Mouse (Mus musculus): Measurements from ENCODE around the gene Zfp790. TPM values are rescaled to one million over a fixed set of nuclear protein-coding genes. Genes with fewer than 3 reads are reported as not detected.

Gene Zfp790
- 10 to 100 TPM; 20.5 to 23.8 (median 21.1) TPM for total RNA-seq (2022)

DNA sequence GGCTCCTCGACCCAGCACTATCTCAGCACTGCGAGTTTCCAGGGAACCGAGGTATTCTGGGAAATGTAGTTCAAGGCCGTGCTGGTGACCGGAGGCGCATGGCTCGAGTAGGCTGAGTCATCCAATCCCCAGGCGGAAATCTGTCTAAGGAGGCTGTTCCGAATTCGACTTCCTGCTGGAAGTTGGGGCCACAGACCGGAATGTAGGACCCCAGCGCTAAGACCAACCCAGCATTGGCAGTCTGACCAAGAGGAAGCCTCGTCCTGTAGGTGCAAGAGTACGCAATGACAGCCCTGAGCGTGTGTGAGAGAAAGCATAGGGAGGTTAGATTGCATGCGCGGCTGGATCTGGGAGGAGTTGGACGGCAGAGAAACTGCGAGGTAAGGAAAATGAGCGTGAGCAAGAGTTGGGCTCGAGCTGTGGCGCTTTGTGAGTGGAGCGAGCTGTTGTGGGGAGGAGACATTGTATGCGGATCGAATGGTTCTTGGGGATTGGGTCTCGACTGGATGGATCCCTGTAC is at the start of gene Zfp790:
TSS of gene Zfp790 (plus strand) at position 205 of the 520 bp plus-strand sequence.
- DNase-seq (ENCODE audit: low spot score in 2 of 2), result peak; percentile 72 to 87

DNA sequence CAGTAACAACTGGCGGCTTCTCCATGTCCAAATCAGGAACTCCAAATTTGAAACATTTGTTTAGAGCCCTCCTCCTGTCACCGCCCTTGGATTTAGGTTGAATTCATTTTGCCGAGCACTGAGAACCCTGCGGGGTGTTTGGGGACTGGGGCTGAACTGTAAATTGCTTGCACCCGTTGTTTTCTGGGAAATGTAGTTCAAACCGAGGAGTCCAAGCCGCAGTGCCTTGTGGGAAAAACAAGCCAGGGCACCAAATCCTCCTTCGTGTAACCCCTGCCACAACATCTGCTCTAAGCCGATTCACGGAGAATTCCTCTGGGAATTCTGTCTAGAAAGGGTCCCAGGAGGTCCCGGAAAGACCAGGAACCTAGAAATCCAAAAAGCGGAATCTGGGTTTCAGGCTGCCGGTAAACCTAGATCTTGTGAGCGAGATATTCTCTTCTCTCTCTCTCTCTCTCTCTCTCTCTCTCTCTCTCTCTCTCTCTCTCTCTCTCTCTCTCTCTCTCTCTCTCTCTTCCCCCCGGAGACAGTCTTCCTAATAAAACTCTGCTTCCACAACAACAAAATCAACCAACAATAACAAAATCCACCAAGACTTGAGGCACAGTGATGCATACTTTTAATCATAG is 48.7 kb upstream of the Zfp790 start:
- peak; percentile 69 to 80 for DNase-seq (ENCODE audit: low spot score in 2 of 2)

DNA sequence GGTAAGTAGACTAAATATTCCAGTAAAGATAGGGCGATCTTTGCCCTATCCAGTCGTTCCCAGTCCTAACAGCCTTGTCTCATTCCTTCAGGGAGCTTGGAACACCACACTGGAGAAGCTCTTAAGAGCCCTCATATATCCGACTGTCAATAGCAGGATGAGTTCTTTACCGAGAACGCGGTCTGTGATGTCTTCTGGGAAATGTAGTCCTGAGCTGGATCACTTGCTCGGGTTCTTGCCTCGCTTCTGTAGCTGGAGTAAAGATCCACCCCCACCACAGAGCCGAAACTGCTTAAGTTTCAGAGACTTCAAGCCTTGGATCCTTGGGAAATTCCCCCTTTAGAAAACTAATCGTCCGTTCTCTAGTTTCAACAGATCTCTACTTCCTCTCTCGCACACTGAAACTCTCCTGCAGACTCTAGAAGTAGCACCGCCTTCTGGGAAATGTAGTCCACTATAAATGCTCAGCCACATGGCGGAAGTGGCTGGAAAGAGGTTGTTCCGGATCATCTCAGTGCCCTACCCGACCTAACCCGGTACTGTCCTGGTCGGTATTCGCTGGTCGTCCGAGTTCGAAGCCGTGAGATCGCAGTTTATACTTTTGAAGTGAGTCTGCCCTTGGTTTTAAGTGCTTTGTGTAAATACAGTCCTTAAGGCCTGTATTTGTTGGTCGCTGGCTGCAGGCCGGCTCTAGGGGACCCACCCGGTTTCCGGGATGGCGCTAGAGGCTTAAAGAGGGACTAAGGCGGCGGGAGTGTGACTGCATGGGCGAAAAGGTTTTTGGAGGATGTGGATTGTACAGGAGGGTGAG is 47.6 kb upstream of the Zfp790 start, which contains the start of gene Zfp84:
TSS of gene Zfp84 (plus strand) at position 463 of the 811 bp plus-strand sequence.
- peak; percentile 77 to 88 for DNase-seq (ENCODE audit: low spot score in 2 of 2)

DNA sequence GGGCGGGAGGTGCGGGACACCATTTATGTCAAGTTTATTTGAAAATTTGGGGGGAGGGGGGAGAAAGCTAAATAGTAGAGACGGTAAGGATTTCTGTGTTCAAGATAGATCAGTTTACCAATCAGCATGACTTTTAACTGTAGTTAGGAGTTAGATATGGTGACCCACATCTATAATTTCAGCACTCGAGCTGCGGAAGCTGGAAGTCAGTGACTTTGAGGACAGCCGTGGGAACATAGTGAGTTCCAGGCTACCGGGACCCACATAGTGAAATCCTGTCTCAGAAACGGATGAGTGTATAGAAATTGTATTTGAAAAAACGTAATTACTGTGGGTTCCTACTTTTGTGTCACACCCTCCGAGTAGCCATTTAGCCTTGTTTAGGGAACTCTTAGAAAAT is 46.9 kb upstream of the Zfp790 start:
- no peak for DNase-seq (ENCODE audit: low spot score in 2 of 2)

DNA sequence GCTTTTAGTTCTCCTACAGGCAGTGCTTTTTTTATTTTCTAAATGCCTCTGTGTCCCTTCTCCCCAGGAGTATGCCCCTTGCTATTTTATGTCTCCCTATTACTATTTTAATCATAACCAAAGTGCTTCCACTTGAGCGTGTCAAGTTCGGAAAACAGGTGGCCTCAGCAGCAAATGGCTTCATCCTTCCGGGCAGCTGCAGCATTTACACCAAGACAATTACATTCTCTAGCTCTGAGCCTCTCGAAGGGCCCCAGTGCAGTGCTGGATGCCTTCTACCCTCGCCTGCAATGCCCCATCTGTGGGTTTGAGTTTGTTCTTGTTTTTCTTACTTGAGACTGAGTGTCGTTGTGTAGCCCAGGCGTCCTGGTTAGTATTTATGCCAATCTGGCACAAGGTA is 42.4 kb upstream of the Zfp790 start:
- DNase-seq (ENCODE audit: low spot score in 2 of 2), result no peak

DNA sequence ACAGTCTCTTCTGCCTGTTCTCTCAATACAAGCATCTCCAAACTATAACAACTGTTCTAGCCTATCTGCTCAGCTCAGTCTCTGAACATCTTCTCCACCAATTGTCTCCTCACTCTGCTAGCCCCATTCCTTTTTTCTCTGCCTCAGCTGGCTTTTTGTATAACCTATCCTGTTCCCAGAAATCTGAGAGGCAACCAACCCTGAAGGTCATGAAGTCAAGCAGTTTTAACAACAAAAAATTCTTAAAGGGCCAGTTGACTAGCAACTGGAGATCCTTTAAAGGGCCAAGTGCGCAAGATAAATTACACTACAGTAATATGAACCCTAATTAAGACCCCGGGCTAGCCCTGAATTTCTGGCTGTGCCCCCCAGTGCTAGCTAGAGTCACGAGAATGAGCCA is 41.5 kb upstream of the Zfp790 start:
- DNase-seq (ENCODE audit: low spot score in 2 of 2), result no peak

DNA sequence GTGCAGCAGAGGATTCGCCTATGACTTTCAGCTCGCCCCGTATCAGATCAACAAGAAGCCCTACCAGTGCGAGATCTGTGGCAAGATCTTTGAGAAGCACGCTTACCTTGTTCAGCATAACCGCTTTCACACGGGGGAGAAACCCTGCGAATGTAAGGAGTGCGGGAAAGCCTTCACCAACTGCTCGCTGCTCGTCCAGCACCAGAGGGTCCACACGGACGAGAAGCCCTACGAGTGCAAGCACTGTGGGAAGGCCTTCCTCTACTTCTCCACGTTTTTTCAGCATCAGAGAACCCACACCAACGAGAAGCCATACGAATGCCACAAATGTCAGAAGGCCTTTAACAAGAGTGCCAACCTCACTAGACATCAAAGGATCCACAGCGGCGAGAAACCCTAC is 39.3 kb upstream of the Zfp790 start:
- no peak for DNase-seq (ENCODE audit: low spot score in 2 of 2)

DNA sequence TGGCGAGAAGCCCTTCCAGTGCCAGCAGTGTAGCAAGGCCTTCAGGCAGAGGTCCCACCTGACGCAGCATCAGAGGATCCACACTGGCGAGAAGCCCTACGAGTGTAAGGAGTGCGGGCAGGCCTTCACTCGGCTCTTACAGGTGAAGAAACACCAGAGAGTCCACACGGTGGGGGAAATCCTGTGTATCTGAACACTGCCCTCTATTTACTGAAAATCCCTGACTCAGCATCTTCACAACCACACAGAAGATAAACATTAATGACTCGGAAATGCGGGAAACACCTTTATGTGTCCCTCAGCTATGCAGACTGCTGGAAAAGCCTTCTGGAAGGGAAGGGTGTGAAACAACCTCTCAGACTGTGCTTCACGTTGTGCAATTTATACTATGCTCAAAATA is 38.5 kb upstream of the Zfp790 start:
- DNase-seq (ENCODE audit: low spot score in 2 of 2), result no peak

DNA sequence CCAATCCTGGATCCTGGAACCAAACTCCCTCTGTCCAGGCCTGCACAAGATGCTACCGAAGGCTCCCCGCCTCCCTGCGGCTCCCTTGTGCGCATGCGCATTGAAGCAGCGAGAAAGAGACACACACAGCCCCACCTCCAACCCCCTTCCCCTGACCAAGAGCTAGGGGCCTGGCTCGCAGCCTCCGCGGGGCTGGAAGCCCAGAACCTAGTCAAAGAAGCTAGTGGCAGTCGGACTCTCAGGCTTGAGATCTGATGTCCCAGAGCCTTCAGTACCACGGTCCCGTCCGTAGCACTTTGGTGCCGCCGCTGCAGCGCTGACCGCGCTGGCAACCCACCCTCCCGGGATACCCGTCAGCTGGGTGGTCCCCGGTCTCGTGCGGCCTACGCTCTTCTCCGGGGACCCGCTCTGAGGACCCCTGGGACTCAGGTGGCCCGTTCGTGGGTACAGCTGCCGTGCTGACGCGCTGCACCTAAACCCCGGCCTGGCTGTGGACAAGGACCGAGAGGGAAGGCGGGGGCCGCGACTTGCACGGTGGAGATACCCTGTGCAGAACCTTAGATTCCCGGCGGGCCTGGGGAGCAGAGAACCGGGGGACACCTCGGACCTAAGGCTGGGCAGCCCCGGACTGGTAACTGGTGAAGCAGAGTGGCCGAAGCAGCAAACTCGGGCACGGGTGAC is 31.9 kb upstream of the Zfp790 start, which contains the start of gene Zfp30:
TSS of gene Zfp30 (plus strand) at position 128 of the 681 bp plus-strand sequence.
- DNase-seq (ENCODE audit: low spot score in 2 of 2), result peak; percentile 74 to 82

DNA sequence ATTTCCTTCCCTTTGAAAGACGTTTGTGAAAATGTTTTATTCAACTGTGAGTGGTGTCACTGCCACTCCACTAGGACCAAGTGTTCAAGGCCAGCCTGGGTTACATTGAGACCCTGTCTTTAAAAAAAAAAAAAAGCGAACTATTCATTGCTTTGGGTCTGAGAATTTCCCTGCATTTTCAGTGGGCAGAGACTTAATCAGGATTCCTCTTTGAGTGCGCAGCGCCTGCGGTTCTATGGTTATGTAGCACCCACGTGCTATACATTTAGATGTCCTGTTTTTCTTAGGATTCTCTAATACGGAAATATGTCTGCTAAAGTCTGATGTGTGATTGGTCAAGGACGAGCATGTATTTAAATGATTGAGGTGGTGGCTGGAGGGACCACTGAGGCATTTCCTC is 30.9 kb upstream of the Zfp790 start:
- DNase-seq (ENCODE audit: low spot score in 2 of 2), result no peak

DNA sequence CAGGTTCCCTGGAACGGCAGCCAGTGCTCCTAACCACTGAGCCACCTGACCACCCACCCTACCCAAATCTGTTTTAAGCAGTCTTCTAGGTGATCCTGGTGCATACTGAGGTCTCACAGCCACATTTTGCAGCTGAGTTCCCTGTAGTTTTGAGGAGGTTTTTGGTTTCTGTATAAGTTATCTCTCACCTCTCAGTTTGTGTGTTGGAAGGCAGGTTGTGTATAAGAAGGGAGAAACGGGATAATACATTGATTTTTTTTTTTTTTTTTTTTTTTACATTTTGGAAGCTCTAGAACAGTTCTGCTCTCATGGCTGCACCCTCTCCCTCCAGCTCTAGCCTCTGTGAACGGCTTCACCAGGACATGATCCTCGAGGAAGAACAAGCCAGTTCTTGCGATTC is 30.0 kb upstream of the Zfp790 start:
- DNase-seq (ENCODE audit: low spot score in 2 of 2), result no peak

DNA sequence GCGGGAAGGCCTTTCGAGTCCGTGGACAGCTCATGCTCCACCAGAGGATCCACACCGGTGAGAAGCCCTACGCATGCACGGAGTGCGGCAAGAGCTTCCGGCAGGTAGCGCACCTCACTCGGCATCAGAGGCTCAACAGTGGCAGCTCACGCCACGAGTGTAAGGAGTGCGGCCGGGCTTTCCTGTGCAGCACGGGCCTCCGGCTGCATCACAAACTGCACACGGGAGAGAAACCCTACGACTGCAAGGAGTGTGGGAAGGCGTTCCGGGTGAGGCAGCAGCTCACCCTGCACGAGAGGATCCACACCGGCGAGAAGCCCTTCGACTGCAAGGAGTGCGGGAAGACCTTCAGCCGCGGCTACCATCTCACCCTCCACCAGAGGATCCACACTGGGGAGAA is 23.0 kb upstream of the Zfp790 start:
- DNase-seq (ENCODE audit: low spot score in 2 of 2), result no peak

DNA sequence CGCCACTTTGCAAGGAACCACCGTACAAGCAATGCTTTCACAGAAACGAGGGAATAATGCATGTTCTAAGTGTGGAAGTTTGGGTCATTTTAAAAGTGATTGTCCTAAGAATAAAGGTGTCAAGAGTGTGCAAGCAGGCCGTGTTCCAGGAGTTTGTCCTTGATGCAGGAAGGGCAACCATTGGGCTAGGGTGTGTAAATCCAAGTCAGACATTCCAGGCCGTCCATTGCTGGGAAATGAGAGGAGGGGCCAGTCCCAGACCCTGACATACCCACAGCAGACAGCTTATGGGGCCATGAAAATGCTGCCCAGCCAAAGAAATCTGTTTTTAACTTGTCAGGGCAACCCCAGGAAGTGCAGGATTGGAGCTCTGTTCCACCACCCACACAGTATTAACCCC is 8.9 kb upstream of the Zfp790 start:
- DNase-seq (ENCODE audit: low spot score in 2 of 2), result no peak

DNA sequence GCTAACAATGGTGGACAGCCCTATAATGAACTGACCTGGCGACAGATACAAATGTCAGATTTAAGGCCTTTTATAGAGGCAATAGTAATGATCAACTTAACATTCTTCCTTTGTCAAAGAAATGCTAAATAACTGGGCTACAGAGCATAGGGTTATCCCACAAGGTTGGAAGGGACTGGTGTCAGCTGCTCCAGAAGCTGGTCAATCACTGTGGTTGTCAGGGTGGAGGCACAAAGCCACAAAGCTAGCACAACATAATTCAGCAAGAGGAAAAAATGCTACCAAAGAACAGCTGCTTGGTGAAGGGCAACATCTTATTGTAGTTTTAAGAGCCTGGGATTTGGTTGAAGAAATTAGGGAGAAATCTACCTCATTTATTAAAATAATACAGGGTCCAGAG is 3.7 kb upstream of the Zfp790 start:
- no peak for DNase-seq (ENCODE audit: low spot score in 2 of 2)

DNA sequence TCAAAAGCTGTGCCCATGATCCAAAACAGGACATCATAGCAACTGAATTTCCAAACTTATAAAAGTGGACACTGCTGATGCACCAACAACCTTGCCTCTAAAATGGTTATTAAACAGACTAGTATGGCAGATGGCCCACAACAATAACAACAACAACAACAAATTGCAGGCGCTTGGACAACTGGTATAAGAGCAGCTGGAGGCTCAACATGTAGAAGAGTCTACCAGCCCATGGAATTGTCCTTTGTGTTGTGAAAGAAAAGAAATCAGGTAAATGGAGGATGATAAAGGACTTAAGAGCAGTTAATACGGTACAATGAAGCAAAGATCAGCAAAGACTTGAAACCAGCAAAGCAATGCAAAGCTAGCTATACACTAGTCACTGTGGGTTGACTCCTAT is 1.5 kb upstream of the Zfp790 start:
- no peak for DNase-seq (ENCODE audit: low spot score in 2 of 2)

DNA sequence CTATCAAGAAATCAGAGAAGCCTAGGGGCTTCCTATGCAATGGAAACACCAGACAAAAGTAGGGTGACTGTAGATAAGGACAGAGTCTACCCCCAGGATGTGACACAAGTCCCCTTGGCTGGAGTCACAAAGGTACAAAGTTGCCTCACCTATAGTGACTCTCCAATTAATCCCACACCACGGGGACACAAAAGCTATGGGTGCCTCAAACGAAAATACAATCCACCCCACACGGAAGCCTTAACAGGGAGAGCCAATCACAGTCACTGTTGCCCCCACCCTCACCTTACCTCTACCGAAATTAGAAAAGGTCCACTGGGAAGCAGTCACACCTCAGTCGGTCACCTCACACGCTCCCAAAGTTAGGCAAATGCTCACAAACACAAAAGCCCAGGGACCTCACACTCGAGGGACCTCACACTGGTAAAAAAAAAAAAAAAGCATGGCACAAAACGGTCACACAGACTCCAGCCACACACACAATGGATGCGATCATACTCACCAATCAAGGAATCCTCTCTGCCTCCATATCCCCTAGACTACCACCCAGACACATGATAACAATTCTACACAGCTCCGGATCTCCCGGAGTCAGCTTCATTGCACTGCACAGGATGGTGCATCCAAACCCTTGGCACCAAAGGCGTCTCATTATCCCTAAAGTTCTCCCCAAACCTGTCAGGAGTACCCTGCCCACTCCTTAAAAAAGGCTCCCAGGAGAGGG is 691 bp upstream of the Zfp790 start:
- DNase-seq (ENCODE audit: low spot score in 2 of 2), result no peak

DNA sequence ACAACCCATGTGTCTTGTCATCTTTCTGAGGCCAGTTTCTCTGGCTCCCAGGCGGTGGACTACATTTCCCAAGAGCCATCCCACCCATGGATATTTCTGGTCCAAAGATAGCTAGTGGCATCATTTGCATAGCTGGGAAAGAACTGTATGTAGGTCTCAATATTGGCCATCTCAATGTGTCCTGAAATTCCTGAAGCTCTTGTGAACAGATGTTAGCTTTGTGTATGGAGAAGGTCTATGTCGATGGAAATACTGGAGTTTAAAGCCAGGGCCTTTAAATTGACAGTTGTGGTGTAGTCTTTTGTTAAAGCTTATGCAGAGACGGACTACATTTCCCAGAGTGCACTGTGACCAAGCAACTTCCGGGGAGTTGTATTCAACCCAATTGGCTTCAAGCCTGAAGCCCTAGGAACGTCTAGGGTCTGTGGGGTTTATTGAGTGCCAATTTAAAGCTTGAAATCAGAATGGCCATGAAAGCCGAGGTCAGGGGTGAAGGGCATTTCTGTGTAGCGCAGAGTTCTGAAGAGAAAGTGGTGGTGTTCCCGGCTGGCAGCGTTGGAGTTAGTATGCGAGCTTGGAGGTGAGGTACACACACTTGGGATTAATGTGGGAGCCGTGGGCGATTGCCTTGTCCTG is 2.8 kb downstream of the Zfp790 start:
- DNase-seq (ENCODE audit: low spot score in 2 of 2), result peak; percentile 51 to 62

DNA sequence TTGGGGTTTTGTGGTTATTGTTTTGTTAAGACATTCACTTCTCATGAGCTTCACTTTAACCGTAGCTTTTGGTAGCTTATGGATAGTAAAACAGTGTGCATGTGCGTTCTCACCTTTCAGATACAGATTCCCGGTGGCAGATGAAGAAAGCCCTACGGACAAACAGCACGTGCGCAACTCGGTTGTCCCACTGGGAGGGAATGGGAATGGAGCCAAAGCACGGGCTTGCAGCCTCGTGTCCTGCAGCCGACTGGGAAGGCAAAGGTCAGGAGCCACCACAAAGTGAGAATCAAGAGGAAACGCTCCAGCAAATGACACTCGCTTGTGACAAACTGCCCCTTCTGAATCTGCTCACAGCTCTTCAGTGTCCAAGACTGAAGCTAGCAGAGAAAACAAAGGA is 12.1 kb downstream of the Zfp790 start:
- DNase-seq (ENCODE audit: low spot score in 2 of 2), result no peak

DNA sequence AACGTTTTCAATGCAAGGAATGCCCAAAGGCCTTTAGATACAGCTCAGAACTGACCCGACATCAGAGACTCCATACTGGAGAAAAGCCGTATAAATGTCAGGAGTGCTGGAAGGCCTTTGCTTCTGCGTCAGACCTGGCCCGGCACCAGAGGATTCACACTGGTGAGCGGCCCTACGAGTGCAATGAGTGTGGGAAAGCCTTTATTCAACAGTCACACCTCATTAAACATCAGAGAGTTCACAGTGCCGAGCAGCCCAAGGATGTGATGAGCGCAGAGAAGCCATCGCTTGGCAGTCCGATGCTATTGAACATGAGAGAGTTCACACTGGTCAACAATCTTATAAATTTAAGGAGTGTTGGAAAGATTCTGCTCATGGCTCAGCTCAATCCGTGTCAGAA is 13.9 kb downstream of the Zfp790 start:
- DNase-seq (ENCODE audit: low spot score in 2 of 2), result no peak

DNA sequence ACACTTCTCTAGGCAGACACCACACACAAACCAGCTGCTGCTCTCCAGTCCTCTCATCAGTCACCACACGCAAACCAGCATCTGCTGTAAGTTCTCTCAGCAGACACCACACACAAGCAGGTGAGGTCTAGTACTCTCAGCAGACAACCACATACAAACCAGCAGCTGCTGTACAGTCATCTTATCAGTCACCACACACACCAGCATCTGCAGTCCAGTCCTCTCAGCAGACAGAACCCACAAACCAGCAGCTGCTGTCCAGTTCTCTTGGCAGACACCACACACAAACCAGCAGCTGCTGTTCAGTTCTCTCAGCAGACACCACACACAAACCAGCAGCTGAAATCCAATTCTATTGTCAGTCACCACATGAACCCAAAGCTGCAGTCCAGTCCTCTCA is 20.9 kb downstream of the Zfp790 start:
- no peak for DNase-seq (ENCODE audit: low spot score in 2 of 2)

DNA sequence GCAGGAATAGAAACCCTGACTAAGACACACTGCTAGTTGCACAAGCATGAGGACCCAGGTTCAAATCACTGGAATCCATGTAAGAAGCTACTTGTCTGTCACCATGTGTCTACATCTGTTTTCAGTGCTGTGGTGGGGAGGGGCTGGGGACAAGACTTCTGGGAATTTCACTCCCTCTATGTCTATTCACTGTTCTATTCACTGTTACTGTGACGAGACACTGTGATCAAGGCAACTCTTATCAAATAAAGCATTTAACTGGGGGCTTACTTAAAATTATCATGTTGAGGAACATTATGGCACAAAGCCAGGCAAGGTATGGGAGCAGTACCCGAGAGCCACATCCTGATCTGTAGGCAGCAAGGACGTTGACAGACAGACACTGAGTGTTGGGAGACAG is 23.3 kb downstream of the Zfp790 start:
- DNase-seq (ENCODE audit: low spot score in 2 of 2), result no peak

All from left cerebral cortex, adult 8-10 months (tissue).